Mouse (Mus musculus) intestine, embryonic 14.5 days (tissue): ENCODE results near the gene Klkb1. TPM values are rescaled to one million over a fixed set of nuclear protein-coding genes. Genes with fewer than 3 reads are reported as not detected.

ENCODE experiments used
- ATAC-seq: fragments of 200-750 bp; cut with Nextera tagmentation; replicated peaks from 2 replicates; pipeline ENCODE4 v1.8.0; 2017; ENCODE audit warnings: low read depth, moderate number of reproducible peaks, moderate TSS enrichment, moderate library complexity; ENCODE audit not compliant: low FRiP score, low TSS enrichment
- DNase-seq: peaks from one replicate; pipeline ENCODE4 v3.0.0-alpha.2; 2018; ENCODE audit warnings: low spot score
- H3K27ac ChIP-seq: fragments of 300-500 bp; sonication (generic); 2 replicates; pipeline ENCODE4 v1.5.1; 2014; ENCODE audit warnings: low read depth, mild to moderate bottlenecking, control low read depth
- H3K27me3 ChIP-seq: fragments of 300-500 bp; sonication (generic); replicated peaks from 2 replicates; pipeline ENCODE4 v1.6.1; 2014; ENCODE audit warnings: low read length, control low read depth; ENCODE audit not compliant: control insufficient read depth, insufficient read depth
- H3K36me3 ChIP-seq: fragments of 300-500 bp; sonication (generic); 2 replicates; pipeline ENCODE4 v1.6.1; 2014; ENCODE audit warnings: low read length, control low read depth; ENCODE audit not compliant: control insufficient read depth, insufficient read depth
- H3K4me1 ChIP-seq: fragments of 300-500 bp; sonication (generic); replicated peaks from 2 replicates; pipeline ENCODE4 v1.6.1; 2014; ENCODE audit warnings: low read length, control low read depth, mixed read lengths; ENCODE audit not compliant: control insufficient read depth, insufficient read depth
- H3K4me2 ChIP-seq: fragments of 300-500 bp; sonication (generic); 2 replicates; pipeline ENCODE4 v1.6.1; 2014; ENCODE audit warnings: low read length
- H3K4me3 ChIP-seq: fragments of 300-500 bp; sonication (generic); 2 replicates; pipeline ENCODE4 v1.5.1; 2014; ENCODE audit warnings: low read depth, low read length, control low read depth, mixed read lengths
- H3K9ac ChIP-seq: fragments of 300-500 bp; sonication (generic); 2 replicates; pipeline ENCODE4 v1.6.1; 2014; ENCODE audit warnings: mild to moderate bottlenecking, low read length
- H3K9me3 ChIP-seq: fragments of 300-500 bp; sonication (generic); 2 replicates; pipeline ENCODE4 v1.6.1; 2016; ENCODE audit warnings: low read length, control low read depth; ENCODE audit not compliant: control insufficient read depth
- WGBS: fragments of 180-500 bp; shearing (Covaris S2); extraction: QIAGEN DNeasy Blood & Tissue Kit; methylation state at CpG from one replicate; pipeline ENCODE4 v1.1.7; 2014; 5-methylcytosine and 5-hydroxymethylcytosine counted together
- polyA plus RNA-seq: library from polyadenylated mRNA; unstranded; fragments of >200 nt; fragmentation: Nextera tagmentation; extraction: Ambion mirVana; gene quantifications from 2 replicates; pipeline ENCODE4 v1.2.1, GENCODE M21; 2014

Gene Klkb1
- polyA plus RNA-seq, 1 experiment from 2014 or later, result not detected

GRCm38 (mm10) chr8:45262851-45263250, 31.8 kb downstream of the Klkb1 start:
- no peak overlapping the region for H3K4me3 ChIP-seq
- H3K9me3 ChIP-seq, result no peaks in the 10 kb centered on the region
- no peak overlapping the region for H3K27ac ChIP-seq
- H3K4me1 ChIP-seq, result no peaks in the 10 kb centered on the region
- WGBS, result 87% methylated on average over 3 of the region's 3 CpGs
- H3K4me2 ChIP-seq, result no peak overlapping the region
- DNase-seq, result no peak
- no peaks in the 10 kb centered on the region for H3K36me3 ChIP-seq
- no peak overlapping the region for H3K9ac ChIP-seq
- ATAC-seq, result no peak
- H3K27me3 ChIP-seq, result no peaks in the 10 kb centered on the region

GRCm38 (mm10) chr8:45261920-45262319, 32.7 kb downstream of the Klkb1 start, which contains the start of gene F11:
Gene F11 (minus strand): TSS chr8:45262031.
- Histone ChIP-seq H3K4me3 (no peak within 1 kb of the TSS), H3K9me3 (no peaks in the 10 kb centered on the region), H3K36me3 (no peaks in the 10 kb centered on the region), H3K4me2 (no peak within 1 kb of the TSS), H3K9ac (no peak within 1 kb of the TSS), H3K27me3 (no peaks in the 10 kb centered on the region), H3K4me1 (no peaks in the 10 kb centered on the region), H3K27ac (no peak within 1 kb of the TSS)
- 77% methylated on average over 10 of the region's 10 CpGs for WGBS
- DNase-seq (no peak), ATAC-seq (no peak)

- Histone ChIP-seq H3K36me3 (no peaks in the 10 kb centered on the region), H3K4me3 (no peak overlapping the region), H3K4me1 (no peaks in the 10 kb centered on the region), H3K27ac (no peak overlapping the region), H3K9ac (no peak overlapping the region), H3K27me3 (no peaks in the 10 kb centered on the region), H3K9me3 (no peaks in the 10 kb centered on the region), H3K4me2 (no peak overlapping the region)
- no peak for DNase-seq
- ATAC-seq, result no peak
- 81% methylated on average over 8 of the region's 8 CpGs for WGBS
These were observed 36.2 kb downstream of the Klkb1 start for GRCm38 (mm10) chr8:45258421-45258820.

- Histone ChIP-seq H3K36me3 (no peaks in the 10 kb centered on the region), H3K9ac (no peak overlapping the region), H3K27me3 (no peaks in the 10 kb centered on the region), H3K4me2 (no peak overlapping the region), H3K9me3 (no peaks in the 10 kb centered on the region), H3K4me1 (no peaks in the 10 kb centered on the region), H3K27ac (no peak overlapping the region), H3K4me3 (no peak overlapping the region)
- 86% methylated on average over 12 of the region's 12 CpGs for WGBS
- DNase-seq (no peak), ATAC-seq (no peak)
These were observed 39.6 kb downstream of the Klkb1 start for GRCm38 (mm10) chr8:45255040-45255439.

- Histone ChIP-seq H3K36me3 (no peaks in the 10 kb centered on the region), H3K27ac (no peak overlapping the region), H3K4me1 (no peaks in the 10 kb centered on the region), H3K9me3 (no peaks in the 10 kb centered on the region), H3K9ac (no peak overlapping the region), H3K4me3 (no peak overlapping the region), H3K4me2 (no peak overlapping the region), H3K27me3 (no peaks in the 10 kb centered on the region)
- 76% methylated on average over 8 of the region's 8 CpGs for WGBS
- DNase-seq (no peak), ATAC-seq (no peak)
These were observed 40.3 kb downstream of the Klkb1 start for GRCm38 (mm10) chr8:45254194-45254842.

- Histone ChIP-seq H3K9me3 (no peaks in the 10 kb centered on the region), H3K9ac (no peak overlapping the region), H3K4me1 (no peaks in the 10 kb centered on the region), H3K27ac (no peak overlapping the region), H3K4me3 (no peak overlapping the region), H3K4me2 (no peak overlapping the region), H3K36me3 (no peaks in the 10 kb centered on the region), H3K27me3 (no peaks in the 10 kb centered on the region)
- 98% methylated on average over 1 of the region's 1 CpGs for WGBS
- DNase-seq (no peak), ATAC-seq (no peak)
These were observed 41.1 kb downstream of the Klkb1 start for GRCm38 (mm10) chr8:45253586-45253985.

- Histone ChIP-seq H3K9ac (no peak overlapping the region), H3K4me3 (no peak overlapping the region), H3K27me3 (no peaks in the 10 kb centered on the region), H3K27ac (no peak overlapping the region), H3K9me3 (no peaks in the 10 kb centered on the region), H3K4me2 (no peak overlapping the region), H3K4me1 (no peaks in the 10 kb centered on the region), H3K36me3 (no peaks in the 10 kb centered on the region)
- ATAC-seq (no peak), DNase-seq (no peak)
- WGBS, result 46% methylated on average over 2 of the region's 2 CpGs
These were observed 41.5 kb downstream of the Klkb1 start for GRCm38 (mm10) chr8:45253111-45253510.

GRCm38 (mm10) chr8:45246307-45246706, 48.4 kb downstream of the Klkb1 start:
- Histone ChIP-seq H3K4me2 (no peak overlapping the region), H3K27me3 (no peaks in the 10 kb centered on the region), H3K36me3 (no peaks in the 10 kb centered on the region), H3K9ac (no peak overlapping the region), H3K4me3 (no peak overlapping the region), H3K9me3 (no peaks in the 10 kb centered on the region), H3K27ac (no peak overlapping the region), H3K4me1 (no peaks in the 10 kb centered on the region)
- no peak for ATAC-seq
- no peak for DNase-seq
- WGBS, result 63% methylated on average over 7 of the region's 7 CpGs

GRCm38 (mm10) chr8:45239363-45239762, 55.3 kb downstream of the Klkb1 start:
- no peak for ATAC-seq

More at GRCm38 (mm10) chr8:45239363-45239762, 55.3 kb downstream of the Klkb1 start:
- H3K4me3 ChIP-seq, result no peak overlapping the region
- no peaks in the 10 kb centered on the region for H3K27me3 ChIP-seq
- H3K4me2 ChIP-seq, result no peak overlapping the region
- no peaks in the 10 kb centered on the region for H3K4me1 ChIP-seq
- H3K27ac ChIP-seq, result no peak overlapping the region
- no peak overlapping the region for H3K9ac ChIP-seq
- no peak for DNase-seq
- no peaks in the 10 kb centered on the region for H3K36me3 ChIP-seq
- H3K9me3 ChIP-seq, result no peaks in the 10 kb centered on the region
- 63% methylated on average over 8 of the region's 8 CpGs for WGBS
